Mouse (Mus musculus) Patski (cell line): ENCODE data around the gene Sele. TPM values are rescaled to one million over a fixed set of nuclear protein-coding genes. Genes with fewer than 3 reads are reported as not detected.

Experiments used
- ATAC-seq: fragments of 100-300 bp; one replicate; pipeline ENCODE4 v1.8.0; 2021
- CTCF ChIA-PET: fragments of 350-600 bp; sonication (Branson Sonifier 250); formaldehyde crosslinking; loops from one replicate; lab custom pipeline; 2022; ENCODE audit warnings: inconsistent platforms; lab: Charles Lee
- POLR2A ChIA-PET: fragments of 350-600 bp; sonication (Branson Sonifier 250); formaldehyde crosslinking; loops from one replicate; lab custom pipeline; 2022; ENCODE audit warnings: antibody characterized with exemption, inconsistent platforms; lab: Charles Lee
- DNase-seq: peaks from one replicate; pipeline ENCODE4 v3.0.0-alpha.2; 2011; ENCODE audit warnings: low read depth, low spot score
- H3K27me3 ChIP-seq: fragments of 371-371 bp; one replicate; pipeline ENCODE4 v1.5.1; 2021
- CTCF ChIP-seq: fragments of 100-300 bp; IDR thresholded peaks from one replicate; pipeline ENCODE4 v1.5.1; 2021
- in situ Hi-C: fragments of 300-500 bp; cut with MboI; formaldehyde crosslinking; loops from 3 replicates; pipeline ENCODE4 v1.11.1; 2018; ENCODE audit warnings: low pct_unique_long_range_greater_than_20kb, mixed read lengths
- polyA plus RNA-seq: library from polyadenylated mRNA; unstranded; gene quantifications from one replicate; pipeline ENCODE4 v1.2.3, GENCODE M21; 2021

Gene Sele
- polyA plus RNA-seq, 1 experiment from 2014 or later: not detected

- POLR2A ChIA-PET: no interaction called here
- ATAC-seq: no peak
- CTCF ChIA-PET: no interaction called here
These were observed 7.5 kb upstream of the Sele start for GRCm38 (mm10) chr1:164040385-164041135.

GRCm38 (mm10) chr1:164043549-164043948 is 4.5 kb upstream of the Sele start:
- ATAC-seq: no peak
- in situ Hi-C loops: no loop called here
- no peak for DNase-seq
- H3K27me3 ChIP-seq: peaks cover 33% of the 10 kb centered on the region
- ChIA-PET POLR2A (no interaction called here), CTCF (no interaction called here)
- no peak for TF ChIP-seq CTCF

More at GRCm38 (mm10) chr1:164040385-164041135, 7.5 kb upstream of the Sele start:
- in situ Hi-C loops: no loop called here
- DNase-seq: no peak
- peaks cover 44% of the 10 kb centered on the region for H3K27me3 ChIP-seq
- no peak for TF ChIP-seq CTCF

- no peak for ATAC-seq
- POLR2A ChIA-PET: no interaction called here
- CTCF ChIA-PET: no interaction called here
- DNase-seq: no peak
- in situ Hi-C loops: no loop called here
- H3K27me3 ChIP-seq: peaks cover 48% of the 10 kb centered on the region
- TF ChIP-seq CTCF: no peak
These were observed 5.5 kb downstream of the Sele start for GRCm38 (mm10) chr1:164053561-164053960.

GRCm38 (mm10) chr1:164054800-164055199 is 6.8 kb downstream of the Sele start:
- ATAC-seq: no peak
- TF ChIP-seq CTCF: peak; percentile 20
- H3K27me3 ChIP-seq: peaks cover 48% of the 10 kb centered on the region
- no peak for DNase-seq
- POLR2A ChIA-PET: no interaction called here
- in situ Hi-C loops: no loop called here
- CTCF ChIA-PET: no interaction called here

GRCm38 (mm10) chr1:164060071-164060470 is 12.0 kb downstream of the Sele start:
- no peak for TF ChIP-seq CTCF
- ChIA-PET CTCF (no interaction called here), POLR2A (interaction anchor here (0.5 kb wide), 1 partner anchor 16 kb away, joined by 5 read pairs; no protein-coding TSS in a partner anchor)
- peaks cover 28% of the 10 kb centered on the region for H3K27me3 ChIP-seq
- in situ Hi-C loops: no loop called here
- ATAC-seq (no peak), DNase-seq (no peak)

- in situ Hi-C loops: no loop called here
- ATAC-seq (no peak), DNase-seq (no peak)
- peak; percentile 39 for TF ChIP-seq CTCF
- peaks cover 31% of the 10 kb centered on the region for H3K27me3 ChIP-seq
- POLR2A ChIA-PET: no interaction called here
- CTCF ChIA-PET: interaction anchor here (1.0 kb wide), 1 partner anchor 77 kb away, joined by 3 read pairs; no protein-coding TSS in a partner anchor
These were observed 13.2 kb downstream of the Sele start for GRCm38 (mm10) chr1:164061278-164061677.

- in situ Hi-C loops: no loop called here
- DNase-seq: no peak
- ChIA-PET CTCF (interaction anchor here (1.0 kb wide), 1 partner anchor 76 kb away, joined by 3 read pairs; no protein-coding TSS in a partner anchor), POLR2A (no interaction called here)
- no peak for TF ChIP-seq CTCF
- peaks cover 32% of the 10 kb centered on the region for H3K27me3 ChIP-seq
- no peak for ATAC-seq
These were observed 13.9 kb downstream of the Sele start, which contains the start of gene Sell for GRCm38 (mm10) chr1:164061925-164062324. Sell (plus strand) TSS chr1:164061982.

- ChIA-PET POLR2A (no interaction called here), CTCF (no interaction called here)
- TF ChIP-seq CTCF: no peak
- no peak for ATAC-seq
- DNase-seq: no peak
- in situ Hi-C loops: no loop called here
- peaks cover 38% of the 10 kb centered on the region for H3K27me3 ChIP-seq
These were observed 14.8 kb downstream of the Sele start for GRCm38 (mm10) chr1:164062856-164063255.

GRCm38 (mm10) chr1:164063745-164064144 is 15.7 kb downstream of the Sele start:
- DNase-seq (no peak), ATAC-seq (no peak)
- peaks cover 44% of the 10 kb centered on the region for H3K27me3 ChIP-seq
- TF ChIP-seq CTCF: no peak
- in situ Hi-C loops: no loop called here
- POLR2A ChIA-PET: no interaction called here
- CTCF ChIA-PET: interaction anchor here (0.8 kb wide), 1 partner anchor 133 kb away, joined by 3 read pairs; no protein-coding TSS in a partner anchor

- POLR2A ChIA-PET: no interaction called here
- DNase-seq (no peak), ATAC-seq (no peak)
- TF ChIP-seq CTCF: no peak
- in situ Hi-C loops: no loop called here
- CTCF ChIA-PET: interaction anchor here (1.2 kb wide), 1 partner anchor 69 kb away, joined by 3 read pairs; no protein-coding TSS in a partner anchor
- H3K27me3 ChIP-seq: peaks cover 65% of the 10 kb centered on the region
These were observed 21.2 kb downstream of the Sele start for GRCm38 (mm10) chr1:164069261-164069660.

- ChIA-PET POLR2A (no interaction called here), CTCF (no interaction called here)
- H3K27me3 ChIP-seq: peaks cover 62% of the 10 kb centered on the region
- no peak for TF ChIP-seq CTCF
- no peak for ATAC-seq
- in situ Hi-C loops: no loop called here
- no peak for DNase-seq
These were observed 22.4 kb downstream of the Sele start for GRCm38 (mm10) chr1:164070461-164070860.
